Mouse (Mus musculus) brain, adult 2 months (tissue): ENCODE results near the gene Inpp5f.

Experiments
- DNase-seq: peaks from one replicate; pipeline ENCODE4 v3.0.0; 2011; ENCODE audit warnings: low read depth, low spot score

Inpp5f gene

GRCm38 (mm10) chr7:128739462-128740277 lies 128.5 kb downstream of the Inpp5f start:
- peak; percentile 39 for DNase-seq

GRCm38 (mm10) chr7:128740334-128740733 lies 129.2 kb downstream of the Inpp5f start, which contains the start of gene Mcmbp:
Gene Mcmbp (minus strand): TSS chr7:128740495.
- DNase-seq = peak; percentile 97

GRCm38 (mm10) chr7:128743898-128744297 lies 132.8 kb downstream of the Inpp5f start:
- no peak for DNase-seq

- peak; percentile 100 for DNase-seq
These were observed 133.8 kb downstream of the Inpp5f start, which contains the start of gene Sec23ip for GRCm38 (mm10) chr7:128744684-128745485. Gene Sec23ip (plus strand): TSS chr7:128744943.
